Mouse (Mus musculus) activated CD4-positive, CD25-positive, alpha-beta regulatory T cell, adult 4 months (primary cell): ENCODE results near the gene Kcnj4. TPM values are rescaled to one million over a fixed set of nuclear protein-coding genes. Genes with fewer than 3 reads are reported as not detected.

Experiments used
- ATAC-seq: one replicate; pipeline ENCODE4 v1.8.0; 2017
- polyA plus RNA-seq, 2 experiments: library from polyadenylated mRNA; unstranded; fragments of 100-300 nt; shearing (Covaris generic); gene quantifications; one replicate each; pipeline ENCODE4 v1.2.1; 2017

The Kcnj4 gene
- not detected for polyA plus RNA-seq

- ATAC-seq = no peak
These were observed at the start of gene Kcnj4 for GRCm38 (mm10) chr15:79504707-79505452. Gene Kcnj4, minus strand, starts transcription at chr15:79505241.

GRCm38 (mm10) chr15:79552566-79552965 lies 47.5 kb upstream of the Kcnj4 start:
- ATAC-seq = no peak

- ATAC-seq = no peak
These were observed 43.2 kb upstream of the Kcnj4 start for GRCm38 (mm10) chr15:79548226-79548625.

GRCm38 (mm10) chr15:79547289-79547820 lies 42.3 kb upstream of the Kcnj4 start:
- no peak for ATAC-seq

- ATAC-seq = peak; percentile 90
These were observed 41.6 kb upstream of the Kcnj4 start, which contains the start of gene Ddx17 for GRCm38 (mm10) chr15:79546410-79547288. Gene Ddx17, minus strand, starts transcription at chr15:79546741.

DNA sequence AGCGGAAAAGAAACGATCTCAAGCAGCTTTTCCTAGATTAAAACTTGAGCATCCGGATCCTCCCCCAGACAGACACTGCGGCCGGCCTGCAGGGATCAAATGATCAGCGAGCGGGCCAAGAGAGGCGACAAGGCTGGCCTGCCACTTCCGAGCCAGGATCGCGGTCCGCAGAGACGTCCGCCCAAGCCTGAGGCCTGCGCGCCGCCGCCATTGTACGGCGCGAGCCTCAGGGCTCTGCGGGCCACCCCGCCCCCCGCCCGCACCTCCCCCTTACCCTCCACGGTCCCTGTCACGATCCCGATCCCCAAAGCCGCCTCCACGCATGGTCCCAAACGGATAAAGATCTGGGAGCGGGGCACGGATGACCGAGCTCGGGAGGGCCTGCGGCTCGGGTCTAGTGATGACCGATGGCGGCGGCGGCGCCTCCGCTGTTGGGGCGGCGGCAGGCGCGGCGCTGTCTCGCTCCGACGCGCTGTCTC lies 40.9 kb upstream of the Kcnj4 start:
- ATAC-seq = peak; percentile 12

GRCm38 (mm10) chr15:79545496-79545895 lies 40.5 kb upstream of the Kcnj4 start:
- no peak for ATAC-seq

DNA sequence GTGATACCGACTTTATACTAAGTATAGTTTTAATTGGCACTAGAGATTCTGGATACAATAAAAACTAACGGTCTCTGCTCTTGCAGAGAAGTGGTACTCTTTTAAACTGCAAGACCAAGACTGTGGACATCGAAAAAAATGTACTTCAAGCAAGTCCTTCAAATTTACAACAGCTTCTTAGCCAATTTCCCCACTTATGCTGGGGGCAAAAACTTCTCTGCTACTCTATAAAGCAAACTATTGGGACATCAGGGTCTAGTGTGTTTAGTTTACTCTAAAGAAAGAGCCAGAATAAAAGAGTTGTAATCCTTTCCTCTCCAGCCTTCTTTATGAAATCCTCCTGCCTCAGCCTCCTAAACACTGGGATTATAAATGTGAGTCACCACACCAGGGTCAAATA lies 38.9 kb upstream of the Kcnj4 start:
- ATAC-seq = no peak

DNA sequence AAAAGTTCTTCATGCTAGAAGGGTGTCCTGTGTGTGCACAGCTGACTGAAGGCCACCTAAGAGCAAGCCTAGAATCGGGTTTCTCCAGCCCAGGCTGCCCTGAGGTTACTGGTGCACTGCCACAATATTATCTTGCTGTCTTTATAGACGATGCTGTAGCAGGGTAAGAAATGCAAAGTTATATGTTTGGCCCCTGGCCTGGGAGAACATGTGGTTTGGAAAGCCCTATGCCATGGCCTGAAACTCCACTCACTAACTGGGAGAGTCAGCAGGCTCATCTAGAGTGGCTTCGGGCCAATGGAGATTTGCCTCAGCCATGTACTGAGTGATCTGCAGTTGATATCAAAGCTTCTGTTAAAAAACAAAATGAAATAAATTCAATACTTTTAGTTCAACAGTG lies 28.8 kb upstream of the Kcnj4 start:
- ATAC-seq = no peak

DNA sequence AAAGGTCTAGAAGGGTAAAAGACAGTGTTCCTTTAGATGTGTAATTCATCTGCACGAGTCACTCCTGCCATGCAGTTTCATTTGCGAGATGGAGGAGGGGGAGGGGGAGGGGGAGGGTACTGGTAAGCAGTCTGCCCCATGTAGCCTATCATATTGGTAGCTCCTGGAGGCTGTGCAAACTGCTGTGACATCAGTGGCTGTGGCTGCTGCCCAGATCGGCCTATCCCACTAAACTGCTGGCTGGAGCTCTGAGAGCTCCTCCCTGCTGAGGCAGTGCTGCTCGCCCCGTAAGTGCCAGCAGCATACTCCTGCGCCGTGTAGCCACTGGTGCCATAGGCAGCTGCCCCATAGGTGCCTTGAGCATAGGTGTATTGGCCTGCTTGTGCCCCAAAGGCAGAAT lies 24.9 kb upstream of the Kcnj4 start:
- no peak for ATAC-seq

DNA sequence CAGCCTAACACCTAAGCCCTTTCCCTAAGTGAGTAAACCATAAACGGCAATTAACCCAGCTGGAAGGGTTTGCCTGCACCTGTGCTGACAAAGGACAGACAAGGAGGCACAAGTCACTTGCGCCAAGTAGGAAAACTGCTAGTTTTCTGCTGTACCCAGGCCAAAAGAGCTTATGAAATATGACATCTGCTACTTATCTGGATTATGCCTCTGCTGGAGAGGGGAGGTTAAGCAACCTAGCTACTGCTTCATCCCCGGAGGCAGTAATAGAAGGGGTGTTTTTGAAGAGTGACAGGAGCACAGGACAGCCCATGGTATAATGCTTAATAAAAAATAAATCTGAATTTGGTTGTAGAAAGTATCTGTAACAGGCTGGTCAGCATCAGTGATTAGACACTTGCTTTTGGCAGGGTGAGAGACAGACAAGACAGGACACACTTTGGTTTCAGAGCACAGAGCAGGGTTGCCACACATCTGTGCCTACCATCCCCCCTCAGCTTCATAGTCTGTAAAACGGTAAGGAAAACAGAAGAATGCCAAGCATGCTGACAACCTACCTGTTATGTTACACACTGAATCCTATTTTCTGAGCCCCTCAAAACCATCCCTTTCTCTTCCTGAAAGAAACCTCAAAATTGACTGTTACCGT lies 23.1 kb upstream of the Kcnj4 start:
- ATAC-seq = no peak

- ATAC-seq = no peak
These were observed 22.2 kb upstream of the Kcnj4 start for GRCm38 (mm10) chr15:79527192-79527591.

- ATAC-seq = no peak
These were observed 21.1 kb upstream of the Kcnj4 start for GRCm38 (mm10) chr15:79525979-79526768.

DNA sequence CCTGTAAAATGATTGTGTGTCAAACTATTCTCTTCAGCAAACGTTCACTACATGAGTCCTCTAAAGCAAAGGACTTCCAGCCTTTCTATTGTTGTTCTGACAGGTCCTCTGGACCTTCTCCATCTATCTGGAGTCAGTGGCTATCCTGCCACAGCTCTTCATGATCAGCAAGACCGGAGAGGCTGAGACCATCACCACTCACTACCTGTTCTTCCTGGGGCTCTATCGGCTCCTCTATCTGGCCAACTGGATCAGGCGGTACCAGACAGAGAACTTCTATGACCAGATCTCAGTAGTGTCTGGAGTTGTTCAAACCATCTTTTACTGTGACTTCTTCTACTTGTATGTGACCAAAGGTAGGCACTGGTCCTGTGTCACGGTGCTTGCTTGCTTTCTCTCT lies 20.5 kb upstream of the Kcnj4 start:
- ATAC-seq = no peak

DNA sequence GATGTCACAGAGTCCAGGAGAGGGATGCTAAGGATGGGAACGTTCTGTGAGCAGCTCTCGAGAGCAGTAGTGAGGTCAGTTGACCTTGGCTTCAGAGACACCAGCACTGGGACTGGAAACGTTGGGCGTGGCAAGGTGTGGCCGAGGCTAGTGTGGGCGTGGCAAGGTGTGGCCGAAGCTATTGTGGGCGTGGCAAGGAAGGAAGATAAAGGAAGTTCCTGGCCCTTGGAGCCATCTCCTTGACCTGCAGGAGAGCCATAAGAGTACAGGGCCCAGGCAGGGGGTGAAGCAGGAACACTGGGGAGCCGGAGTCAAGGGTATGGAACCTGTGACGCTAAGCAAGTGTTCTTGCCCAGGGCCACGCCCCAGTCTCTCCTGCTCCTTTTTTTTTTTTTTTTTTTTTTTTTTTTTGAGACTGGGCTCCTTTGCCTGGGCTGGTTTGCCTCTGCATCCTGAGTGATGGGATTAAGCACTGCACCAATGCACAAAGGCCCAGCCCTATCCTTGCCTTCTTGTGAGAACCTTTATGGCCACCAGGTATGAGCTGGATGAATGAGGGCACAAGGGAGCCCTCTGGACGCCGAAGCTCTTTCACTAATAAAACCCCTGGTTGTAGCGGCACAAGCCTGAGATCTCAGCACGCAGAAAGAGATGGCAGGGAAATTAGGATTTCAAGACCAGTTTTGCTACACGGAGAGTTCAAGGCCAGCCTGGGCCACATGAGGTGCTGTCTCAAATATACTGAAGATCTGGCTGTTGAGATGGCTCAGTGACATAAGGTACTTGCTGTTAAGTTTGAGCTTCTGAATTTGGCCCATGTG lies 14.6 kb upstream of the Kcnj4 start:
- no peak for ATAC-seq

DNA sequence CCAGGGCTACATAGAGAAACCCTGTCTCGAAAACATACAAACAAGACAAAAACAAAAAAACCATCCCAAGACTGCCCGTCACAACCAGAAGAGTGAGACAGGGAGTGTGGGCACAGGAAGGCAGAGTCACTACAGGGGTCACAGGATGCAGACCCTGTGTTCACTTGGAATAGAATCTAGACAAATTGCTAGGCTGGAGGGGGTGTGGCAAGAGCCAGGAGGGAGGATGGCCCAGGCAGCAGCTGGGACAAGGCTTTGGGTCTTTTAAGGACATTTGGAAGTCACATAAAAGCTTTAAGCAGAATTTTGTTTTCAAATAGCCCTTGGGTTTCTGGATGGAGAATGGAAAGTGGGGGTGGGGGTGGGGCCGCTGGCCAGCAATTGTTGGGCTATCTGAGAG lies 13.5 kb upstream of the Kcnj4 start:
- ATAC-seq = no peak

DNA sequence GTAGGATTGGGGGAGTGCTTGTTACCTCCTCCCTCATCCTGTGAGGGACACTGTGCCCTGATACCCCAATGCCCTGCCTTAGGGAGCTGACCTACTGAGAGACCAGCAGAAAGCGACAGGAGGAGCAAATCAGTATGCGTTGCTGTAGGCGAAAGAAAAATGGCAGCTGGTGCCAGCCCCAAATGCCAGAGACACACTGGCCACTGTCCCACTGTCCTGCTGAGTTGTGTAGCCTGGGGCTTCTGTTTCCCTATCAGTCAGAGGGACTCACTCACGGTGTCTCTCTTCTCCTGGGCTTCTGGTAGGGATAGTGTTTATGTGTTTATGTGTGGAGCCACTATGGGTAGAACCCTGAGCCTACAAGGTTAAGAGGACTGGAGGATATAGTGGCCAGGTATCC lies 12.7 kb upstream of the Kcnj4 start:
- ATAC-seq = no peak

- ATAC-seq = no peak
These were observed 11.4 kb upstream of the Kcnj4 start, which contains the start of gene Kdelr3 for GRCm38 (mm10) chr15:79516171-79517096. Gene Kdelr3, plus strand, starts transcription at chr15:79516411.

DNA sequence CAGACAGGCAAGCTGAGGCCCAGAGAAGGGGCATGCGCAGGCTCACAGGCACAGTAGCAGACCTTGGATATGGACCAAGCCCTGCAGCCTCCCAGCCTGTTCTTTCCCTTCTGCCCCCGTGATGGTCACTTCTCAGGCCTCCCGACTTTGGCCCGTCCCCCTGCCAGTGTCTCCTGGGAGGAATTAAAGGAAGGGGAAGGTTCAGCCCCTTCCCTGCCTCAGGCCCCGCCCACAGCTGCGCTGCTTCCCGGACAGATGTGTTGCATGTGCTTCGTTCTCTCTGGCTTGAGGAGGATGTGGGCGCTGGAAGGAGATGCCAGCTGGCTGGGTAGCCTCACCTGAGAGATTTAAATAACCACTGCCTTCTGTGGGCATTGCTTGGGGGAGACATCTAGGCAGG lies 8.9 kb upstream of the Kcnj4 start:
- no peak for ATAC-seq
